Mouse (Mus musculus): ENCODE measurements around the gene Rtl6.

- TF ChIP-seq POLR2A (IDR thresholded peaks at IDR 0.05; ENCODE audit: control insufficient read depth, extremely low read depth, insufficient read depth, low read length, poor library complexity) (no peak), CTCF (IDR thresholded peaks at IDR 0.05; ENCODE audit: borderline replicate concordance, control insufficient read depth, extremely low read depth, insufficient read depth, low read length, poor library complexity) (no peak)
Observed at GRCm38 (mm10) chr15:84577019-84577418, 19.4 kb upstream of the Rtl6 start.
